8 mouse cellular contexts compared by ENCODE assay signal in genomic region chr15:87625236-87626023, GRCm38 (mm10).
A peak's percentile ranks its signal among the peaks of the same experiment; 100 is the strongest.
DNase-seq lines count a peak whose midpoint lies in the region; ATAC-seq lines count a peak whose summit lies in the region.

No protein-coding gene starts in this region.

- H3K36me3 ChIP-seq in forebrain, embryonic 16.5 days (ENCODE audit: control insufficient read depth, insufficient read depth): no peaks in the 10 kb centered on the region
- no peaks in the 10 kb centered on the region for H3K36me3 ChIP-seq in liver, embryonic 12.5 days
- no peaks in the 10 kb centered on the region for H3K36me3 ChIP-seq in neural tube, embryonic 13.5 days

- H3K9ac ChIP-seq in forebrain, embryonic 16.5 days (replicated peaks; ENCODE audit: low read depth, low read length): peak overlapping the region; percentile 83
- H3K9ac ChIP-seq in liver, embryonic 12.5 days: 0 out of 2 replicates have a peak overlapping the region, but pooled peaks have one; percentile 12
- H3K9ac ChIP-seq in neural tube, embryonic 13.5 days: peak overlapping the region; percentile 96

- H3K27me3 ChIP-seq in forebrain, embryonic 16.5 days (replicated peaks; ENCODE audit: control insufficient read depth, insufficient read depth, low read length): no peaks in the 10 kb centered on the region
- H3K27me3 ChIP-seq in liver, embryonic 12.5 days (replicated peaks): peaks cover 66% of the 10 kb centered on the region
- no peaks in the 10 kb centered on the region for H3K27me3 ChIP-seq in neural tube, embryonic 13.5 days

- under 1% methylated on average over 62 of the region's 68 CpGs for WGBS in forebrain, embryonic 16.5 days
- WGBS in liver, embryonic 12.5 days (ENCODE audit: insufficient replicate concordance): under 1% methylated on average over 55 of the region's 68 CpGs
- under 1% methylated on average over 63 of the region's 68 CpGs for WGBS in neural tube, embryonic 13.5 days

- no peaks in the 10 kb centered on the region for H3K9me3 ChIP-seq in forebrain, embryonic 16.5 days (ENCODE audit: control insufficient read depth, low read length)
- no peaks in the 10 kb centered on the region for H3K9me3 ChIP-seq in liver, embryonic 12.5 days (replicated peaks)
- no peaks in the 10 kb centered on the region for H3K9me3 ChIP-seq in neural tube, embryonic 13.5 days

- H3K4me3 ChIP-seq in forebrain, embryonic 16.5 days (replicated peaks; ENCODE audit: low read length): peak overlapping the region; percentile 68
- H3K4me3 ChIP-seq in liver, embryonic 12.5 days: peak overlapping the region; percentile 52
- peak overlapping the region; percentile 67 for H3K4me3 ChIP-seq in neural tube, embryonic 13.5 days

- H3K27ac ChIP-seq in forebrain, embryonic 16.5 days (ENCODE audit: low read length): peak overlapping the region; percentile 74
- no peak overlapping the region for H3K27ac ChIP-seq in liver, embryonic 12.5 days
- peak overlapping the region; percentile 89 for H3K27ac ChIP-seq in neural tube, embryonic 13.5 days (replicated peaks)

- peaks cover 33% of the 10 kb centered on the region for H3K4me1 ChIP-seq in forebrain, embryonic 16.5 days (replicated peaks; ENCODE audit: control insufficient read depth, insufficient read depth, low read length)
- H3K4me1 ChIP-seq in liver, embryonic 12.5 days: no peaks in the 10 kb centered on the region; the same call in 1 of the 2 replicates
- peaks cover 47% of the 10 kb centered on the region for H3K4me1 ChIP-seq in neural tube, embryonic 13.5 days (replicated peaks)

- intact Hi-C loops in heart, postnatal 10 days (cut with DNase I): loop anchor here (1.0 to 10.0 kb wide), 3 partner anchors 623 to 1029 kb away; no protein-coding TSS in a partner anchor

- peak; percentile 18 for DNase-seq in 3134 (ENCODE audit: extremely low read depth, insufficient read length, low spot score)
- DNase-seq in cerebellum, adult 18-20 months: peak; percentile 95 to 96
- DNase-seq in heart, postnatal 10 days: peak; percentile 85 to 89
- DNase-seq in kidney, postnatal 36 days: peak; percentile 79 to 93
- peak; percentile 62 for DNase-seq in urinary bladder, postnatal 10 days (ENCODE audit: low spot score)

- ATAC-seq in forebrain, embryonic 16.5 days: peak; percentile 88
- ATAC-seq in liver, embryonic 12.5 days: no peak
- peak; percentile 87 for ATAC-seq in neural tube, embryonic 13.5 days (ENCODE audit: low read depth)

- H3K4me2 ChIP-seq in forebrain, embryonic 16.5 days (ENCODE audit: low read length): peak overlapping the region; percentile 70
- H3K4me2 ChIP-seq in liver, embryonic 12.5 days: peak overlapping the region; percentile 65
- peak overlapping the region; percentile 95 for H3K4me2 ChIP-seq in neural tube, embryonic 13.5 days

Comparison
In these comparisons a context has a peak if more than half of its experiments do, and no peak if none do; other contexts are left out.
1. DNase-seq: peak in every context shown above with its lines; median percentile 96 in cerebellum, adult 18-20 months; 87 in heart, postnatal 10 days; 86 in kidney, postnatal 36 days; 62 in urinary bladder, postnatal 10 days; 18 in 3134.
2. H3K9ac ChIP-seq: peak in every context shown above with its lines; median percentile 96 in neural tube, embryonic 13.5 days; 83 in forebrain, embryonic 16.5 days; 12 in liver, embryonic 12.5 days.